Mouse (Mus musculus) liver, embryonic 16.5 days (tissue): ENCODE measurements at regions not wholly inside any gene's neighbourhood (a gene's known extent, or its start where the extent isn't known, plus 50 kb on each side); places are given as distances from the start of the nearest gene placed in this dataset.

ENCODE experiments used
- ATAC-seq: fragments of 200-750 bp; cut with Nextera tagmentation; 2 replicates; pipeline ENCODE4 v1.8.0; 2017; ENCODE audit warnings: low read depth, mild to moderate bottlenecking, moderate number of reproducible peaks, moderate library complexity
- H3K27ac ChIP-seq: fragments of 300-500 bp; sonication (generic); 2 replicates; pipeline ENCODE4 v1.5.1; 2014; ENCODE audit warnings: mild to moderate bottlenecking, low read length
- H3K27me3 ChIP-seq: fragments of 300-500 bp; sonication (generic); 2 replicates; pipeline ENCODE4 v1.6.1; 2014; ENCODE audit warnings: low read depth, low read length, mixed read lengths; ENCODE audit not compliant: control insufficient read depth, insufficient read depth
- H3K36me3 ChIP-seq: fragments of 300-500 bp; sonication (generic); 2 replicates; pipeline ENCODE4 v1.6.1; 2014; ENCODE audit warnings: mild to moderate bottlenecking; ENCODE audit not compliant: control insufficient read depth, insufficient read depth
- H3K4me1 ChIP-seq: fragments of 300-500 bp; sonication (generic); 2 replicates; pipeline ENCODE4 v1.6.1; 2014; ENCODE audit warnings: low read depth, low read length, mixed read lengths; ENCODE audit not compliant: control insufficient read depth
- H3K4me2 ChIP-seq: fragments of 300-500 bp; sonication (generic); 2 replicates; pipeline ENCODE4 v1.6.1; 2014; ENCODE audit warnings: low read depth, low read length, mixed read lengths
- H3K4me3 ChIP-seq: fragments of 300-500 bp; sonication (generic); 2 replicates; pipeline ENCODE4 v1.5.1; 2014; ENCODE audit warnings: low read depth, mild to moderate bottlenecking, low read length
- H3K9ac ChIP-seq: fragments of 300-500 bp; sonication (generic); 2 replicates; pipeline ENCODE4 v1.6.1; 2014; ENCODE audit warnings: low read depth, low read length
- H3K9me3 ChIP-seq: fragments of 300-500 bp; sonication (generic); replicated peaks from 2 replicates; pipeline ENCODE4 v1.6.1; 2016; ENCODE audit warnings: low read length; ENCODE audit not compliant: control insufficient read depth
- WGBS: fragments of 180-500 bp; shearing (Covaris S2); extraction: QIAGEN DNeasy Blood & Tissue Kit; methylation state at CpG from one replicate; pipeline ENCODE4 v1.1.7; 2014; ENCODE audit not compliant: insufficient replicate concordance; 5-methylcytosine and 5-hydroxymethylcytosine counted together

GRCm38 (mm10) chr4:9771103-9771474 lies 1103.2 kb upstream of the 2610301B20Rik start:
- peak overlapping the region; percentile 74 for H3K9ac ChIP-seq
- 0% methylated on average over 5 of the region's 5 CpGs for WGBS
- peak overlapping the region; percentile 67; the same call in 1 of the 2 replicates for H3K27ac ChIP-seq
- H3K36me3 ChIP-seq = no peaks in the 10 kb centered on the region
- H3K9me3 ChIP-seq = no peaks in the 10 kb centered on the region
- H3K4me2 ChIP-seq = peak overlapping the region; percentile 86
- H3K4me3 ChIP-seq = peak overlapping the region; percentile 69
- H3K27me3 ChIP-seq = no peaks in the 10 kb centered on the region
- H3K4me1 ChIP-seq = peaks cover 3% of the 10 kb centered on the region
- peak; percentile 49 for ATAC-seq

- Histone ChIP-seq H3K4me1 (no peaks in the 10 kb centered on the region; the same call in 1 of the 2 replicates), H3K36me3 (no peaks in the 10 kb centered on the region), H3K27me3 (no peaks in the 10 kb centered on the region), H3K4me3 (no peak overlapping the region), H3K9ac (no peak overlapping the region), H3K9me3 (no peaks in the 10 kb centered on the region), H3K27ac (no peak overlapping the region), H3K4me2 (no peak overlapping the region)
- WGBS = 66% methylated on average over 8 of the region's 8 CpGs
- ATAC-seq = no peak
These were observed 1095.9 kb upstream of the 2610301B20Rik start for GRCm38 (mm10) chr4:9778391-9778790.

- no peaks in the 10 kb centered on the region; the same call in 1 of the 2 replicates for H3K4me1 ChIP-seq
- ATAC-seq = no peak
These were observed 1094.7 kb upstream of the 2610301B20Rik start for GRCm38 (mm10) chr4:9779594-9779993.

GRCm38 (mm10) chr4:9780179-9780578 lies 1094.1 kb upstream of the 2610301B20Rik start:
- Histone ChIP-seq H3K4me2 (no peak overlapping the region), H3K27ac (no peak overlapping the region), H3K9ac (no peak overlapping the region), H3K36me3 (no peaks in the 10 kb centered on the region), H3K9me3 (no peaks in the 10 kb centered on the region), H3K4me1 (no peaks in the 10 kb centered on the region; the same call in 1 of the 2 replicates), H3K27me3 (no peaks in the 10 kb centered on the region), H3K4me3 (no peak overlapping the region)
- no peak for ATAC-seq
- 33% methylated on average over 9 of the region's 9 CpGs for WGBS

More at GRCm38 (mm10) chr4:9779594-9779993, 1094.7 kb upstream of the 2610301B20Rik start:
- no peaks in the 10 kb centered on the region for H3K27me3 ChIP-seq
- H3K4me2 ChIP-seq = no peak overlapping the region
- H3K36me3 ChIP-seq = no peaks in the 10 kb centered on the region
- no peak overlapping the region for H3K4me3 ChIP-seq
- no peaks in the 10 kb centered on the region for H3K9me3 ChIP-seq
- no peak overlapping the region for H3K27ac ChIP-seq
- WGBS = 63% methylated on average over 3 of the region's 3 CpGs
- no peak overlapping the region for H3K9ac ChIP-seq

GRCm38 (mm10) chr4:9781318-9781717 lies 1093.0 kb upstream of the 2610301B20Rik start:
- Histone ChIP-seq H3K4me3 (no peak overlapping the region), H3K9me3 (no peaks in the 10 kb centered on the region), H3K27ac (no peak overlapping the region), H3K9ac (no peak overlapping the region), H3K4me1 (no peaks in the 10 kb centered on the region; the same call in 1 of the 2 replicates), H3K27me3 (no peaks in the 10 kb centered on the region), H3K36me3 (no peaks in the 10 kb centered on the region), H3K4me2 (no peak overlapping the region)
- ATAC-seq = peak; percentile 61
- WGBS = 49% methylated on average over 2 of the region's 2 CpGs

GRCm38 (mm10) chr4:9787795-9788365 lies 1086.4 kb upstream of the 2610301B20Rik start:
- Histone ChIP-seq H3K27me3 (no peaks in the 10 kb centered on the region), H3K4me1 (no peaks in the 10 kb centered on the region), H3K4me2 (no peak overlapping the region), H3K9ac (no peak overlapping the region), H3K9me3 (no peaks in the 10 kb centered on the region), H3K36me3 (no peaks in the 10 kb centered on the region), H3K4me3 (no peak overlapping the region), H3K27ac (no peak overlapping the region)
- WGBS = 57% methylated on average over 5 of the region's 5 CpGs
- ATAC-seq = no peak

- no peaks in the 10 kb centered on the region for H3K9me3 ChIP-seq
- 69% methylated on average over 8 of the region's 8 CpGs for WGBS
- ATAC-seq = no peak
- no peaks in the 10 kb centered on the region for H3K27me3 ChIP-seq
- H3K27ac ChIP-seq = no peak overlapping the region
- no peak overlapping the region for H3K4me2 ChIP-seq
- no peaks in the 10 kb centered on the region for H3K4me1 ChIP-seq
- H3K36me3 ChIP-seq = no peaks in the 10 kb centered on the region
- H3K9ac ChIP-seq = no peak overlapping the region
- H3K4me3 ChIP-seq = no peak overlapping the region
These were observed 1083.8 kb upstream of the 2610301B20Rik start for GRCm38 (mm10) chr4:9790478-9790877.
